Mouse (Mus musculus) bone marrow, adult 2 months (tissue): Measurements from ENCODE around the gene Hoga1.

Experiments used
- CTCF ChIP-seq: fragments of 200-500 bp; IDR thresholded peaks from 2 replicates; pipeline ENCODE4 v1.5.1; 2011; ENCODE audit warnings: low read length, control low read depth; ENCODE audit not compliant: control insufficient read depth, insufficient read depth
- POLR2A ChIP-seq: fragments of 200-500 bp; IDR thresholded peaks from 2 replicates; pipeline ENCODE4 v1.6.1; 2011; ENCODE audit warnings: low read depth, mild to moderate bottlenecking, control low read depth, low read length, borderline replicate concordance; ENCODE audit not compliant: control insufficient read depth

DNA sequence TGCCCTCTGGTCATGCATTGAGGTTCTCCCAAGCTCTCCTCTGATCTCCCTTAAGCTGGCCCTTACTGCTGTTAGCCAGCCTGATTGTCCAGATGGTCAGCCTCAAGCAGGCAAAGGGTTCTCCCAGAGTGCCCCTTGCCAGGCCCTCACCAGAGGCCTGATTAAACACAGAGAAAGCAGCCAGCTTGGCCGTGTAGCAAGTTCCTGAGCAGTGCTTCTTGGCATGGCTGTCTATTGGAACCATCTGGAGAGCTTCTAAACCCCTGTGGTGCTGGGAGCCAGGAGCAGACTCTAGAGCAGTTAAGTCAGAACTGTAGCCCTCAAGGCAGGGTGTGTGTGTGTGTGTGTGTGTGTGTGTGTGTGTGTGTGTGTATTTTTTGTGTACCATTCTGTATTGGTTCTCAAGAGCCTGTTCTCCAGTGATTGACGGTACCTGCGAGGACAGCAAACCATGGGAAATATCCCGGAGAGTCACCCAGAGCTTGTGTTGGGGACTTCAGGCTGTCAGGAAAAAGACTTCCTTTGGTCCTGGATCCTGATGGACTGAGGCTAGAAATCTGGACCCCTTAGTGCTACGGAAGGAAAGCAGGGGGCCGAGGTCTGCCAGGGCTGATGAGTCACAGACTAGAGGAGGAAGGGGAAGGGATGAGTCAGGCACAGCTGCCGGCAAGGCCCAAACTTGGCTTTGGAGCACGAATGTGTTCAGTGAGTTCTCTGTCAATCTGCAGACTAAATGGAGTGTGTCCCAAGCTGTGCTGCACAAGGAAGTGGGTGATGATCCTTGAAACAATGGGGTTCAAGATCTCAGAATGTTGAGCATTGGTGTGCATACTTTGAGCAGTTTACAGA, 27.8 kb upstream of the Hoga1 start:
- TF ChIP-seq POLR2A (no peak), CTCF (no peak)
